Mouse (Mus musculus) c-Kit-negative CD71-positive TER-119-positive erythroid progenitor cells, embryonic 14.5 days (primary cell): ENCODE results near the gene Pla2g4c.
A peak's percentile ranks its signal among the peaks of the same experiment; 100 is the strongest.
"Not testable (repeated sequence)": the region's sequence is repeated elsewhere in the genome, so short reads cannot be mapped to it uniquely, and the experiment has no call there.

Source experiments
- DNase-seq: peaks from one replicate; pipeline ENCODE4 v3.0.0-alpha.2; 2013; ENCODE audit warnings: low read depth, low spot score

The Pla2g4c gene

GRCm38 (mm10) chr7:13324316-13324715 lies at the start of gene Pla2g4c:
Pla2g4c (plus strand) TSS chr7:13324655.
- DNase-seq = no peak

- DNase-seq = no peak
Measured at GRCm38 (mm10) chr7:13277081-13277480, 47.4 kb upstream of the Pla2g4c start, which contains the start of gene Lig1. Lig1 (plus strand) TSS chr7:13277283.

- DNase-seq = peak; percentile 32
Measured at GRCm38 (mm10) chr7:13277833-13278232, 46.6 kb upstream of the Pla2g4c start.

- DNase-seq = peak; percentile 86
Measured at GRCm38 (mm10) chr7:13278308-13278891, 46.1 kb upstream of the Pla2g4c start, which contains the start of gene Zswim9. Zswim9 (minus strand) TSS chr7:13278721.

GRCm38 (mm10) chr7:13278957-13279356 lies 45.5 kb upstream of the Pla2g4c start:
- not testable (repeated sequence) for DNase-seq

- no peak for DNase-seq
Measured at GRCm38 (mm10) chr7:13288621-13289020, 35.8 kb upstream of the Pla2g4c start.

GRCm38 (mm10) chr7:13290041-13290675 lies 34.3 kb upstream of the Pla2g4c start:
- no peak for DNase-seq

GRCm38 (mm10) chr7:13291370-13291769 lies 33.1 kb upstream of the Pla2g4c start:
- no peak for DNase-seq

GRCm38 (mm10) chr7:13293878-13294855 lies 30.3 kb upstream of the Pla2g4c start:
- no peak for DNase-seq

- DNase-seq = no peak
Measured at GRCm38 (mm10) chr7:13295256-13295655, 29.2 kb upstream of the Pla2g4c start.

- no peak for DNase-seq
Measured at GRCm38 (mm10) chr7:13297636-13298035, 26.8 kb upstream of the Pla2g4c start.

- DNase-seq = no peak
Measured at GRCm38 (mm10) chr7:13298821-13299220, 25.6 kb upstream of the Pla2g4c start.

- no peak for DNase-seq
Measured at GRCm38 (mm10) chr7:13301643-13302042, 22.8 kb upstream of the Pla2g4c start.

GRCm38 (mm10) chr7:13302780-13303179 lies 21.7 kb upstream of the Pla2g4c start:
- DNase-seq = no peak

- DNase-seq = no peak
Measured at GRCm38 (mm10) chr7:13303372-13303771, 21.1 kb upstream of the Pla2g4c start.

GRCm38 (mm10) chr7:13309407-13309806 lies 15.0 kb upstream of the Pla2g4c start:
- no peak for DNase-seq

GRCm38 (mm10) chr7:13310493-13311199 lies 13.8 kb upstream of the Pla2g4c start:
- peak; percentile 11 for DNase-seq

- DNase-seq = no peak
Measured at GRCm38 (mm10) chr7:13311401-13311800, 13.1 kb upstream of the Pla2g4c start.

GRCm38 (mm10) chr7:13314095-13314597 lies 10.3 kb upstream of the Pla2g4c start:
- DNase-seq = no peak

GRCm38 (mm10) chr7:13321424-13321823 lies 3.0 kb upstream of the Pla2g4c start:
- no peak for DNase-seq

- no peak for DNase-seq
Measured at GRCm38 (mm10) chr7:13330575-13330974, 6.1 kb downstream of the Pla2g4c start.
